Mouse (Mus musculus) testis, adult 2 months (tissue): ENCODE data around the gene Rnf4.

Experiments used
- CTCF ChIP-seq: fragments of 200-500 bp; IDR thresholded peaks from 2 replicates; pipeline ENCODE4 v1.5.1; 2012; ENCODE audit warnings: low read depth, mild to moderate bottlenecking, inconsistent platforms, low read length, moderate library complexity; ENCODE audit not compliant: control insufficient read depth, insufficient read depth, insufficient replicate concordance
- POLR2A ChIP-seq: fragments of 200-500 bp; IDR thresholded peaks from 2 replicates; pipeline ENCODE4 v1.6.1; 2012; ENCODE audit warnings: low read depth, mild to moderate bottlenecking, inconsistent platforms, low read length, moderate library complexity; ENCODE audit not compliant: control insufficient read depth

DNA sequence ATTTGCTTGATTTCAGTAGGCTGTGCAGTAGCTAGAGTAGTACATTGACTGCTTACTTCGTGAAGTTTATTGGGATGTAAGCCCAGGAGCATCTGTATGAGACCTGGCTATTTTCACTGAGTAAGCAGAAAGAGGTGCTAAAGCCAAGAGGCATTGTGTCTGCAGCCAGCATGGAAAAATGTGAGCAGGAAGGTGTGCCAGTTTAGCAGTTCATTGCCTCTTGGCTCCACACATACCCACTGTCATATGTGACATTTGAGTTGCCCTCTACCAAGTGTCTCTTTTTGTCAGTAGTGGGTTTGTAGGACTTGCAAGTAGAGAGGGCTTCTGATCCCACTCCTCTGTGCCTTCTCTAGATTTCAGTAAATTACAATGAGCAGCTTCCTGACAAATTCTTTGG lies 62.2 kb downstream of the Rnf4 start:
- no peak for TF ChIP-seq POLR2A
- TF ChIP-seq CTCF: no peak
